Mouse (Mus musculus): ENCODE data around the gene Scamp3. TPM values are rescaled to one million over a fixed set of nuclear protein-coding genes. Genes with fewer than 3 reads are reported as not detected.

The Scamp3 gene
- 106 to 112 TPM (median 108 TPM) in 4 replicates for total RNA-seq (2023; ENCODE audit: inconsistent age)

DNA sequence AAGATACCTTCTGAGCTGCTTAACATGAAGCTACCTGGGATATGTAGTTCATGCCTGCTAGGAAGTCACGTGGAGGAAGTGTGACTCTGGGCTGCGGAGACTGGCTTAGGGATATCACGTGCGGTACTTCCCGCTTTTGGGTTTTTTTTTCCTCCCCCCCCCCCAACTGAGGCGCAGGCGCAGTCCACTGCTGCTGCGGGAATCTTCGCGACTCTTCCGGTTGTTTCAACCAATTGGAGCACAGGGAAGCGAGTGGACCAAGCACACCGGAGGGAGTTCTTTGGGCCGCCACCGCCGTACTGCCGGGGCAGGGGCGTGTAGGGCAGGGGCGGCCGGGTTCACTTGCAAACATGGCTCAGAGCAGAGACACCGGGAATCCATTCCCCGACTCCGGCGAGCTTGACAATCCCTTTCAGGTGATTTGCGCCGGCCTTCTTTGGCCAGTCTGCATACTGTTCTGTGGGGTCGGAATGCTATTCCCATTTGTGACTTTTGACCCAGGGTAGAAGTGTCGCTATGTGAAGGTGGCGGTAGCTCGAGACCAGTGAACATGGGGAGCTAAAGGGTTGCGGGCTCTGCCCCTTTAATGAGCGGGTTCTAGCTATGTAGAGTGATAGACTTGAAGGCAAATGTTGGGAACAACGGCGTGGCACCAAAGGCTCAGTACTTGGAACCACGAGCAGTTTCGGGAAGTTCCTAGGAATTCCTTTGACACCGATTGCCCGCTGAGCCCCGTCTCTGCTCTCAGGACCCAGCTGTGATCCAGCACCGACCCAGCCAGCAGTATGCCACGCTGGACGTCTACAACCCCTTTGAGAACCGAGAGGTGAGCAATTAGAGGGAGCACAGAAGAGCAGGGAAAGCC lies at the start of gene Scamp3:
Scamp3 (plus strand) TSS at position 232 of the 865 bp plus-strand sequence.

DNA sequence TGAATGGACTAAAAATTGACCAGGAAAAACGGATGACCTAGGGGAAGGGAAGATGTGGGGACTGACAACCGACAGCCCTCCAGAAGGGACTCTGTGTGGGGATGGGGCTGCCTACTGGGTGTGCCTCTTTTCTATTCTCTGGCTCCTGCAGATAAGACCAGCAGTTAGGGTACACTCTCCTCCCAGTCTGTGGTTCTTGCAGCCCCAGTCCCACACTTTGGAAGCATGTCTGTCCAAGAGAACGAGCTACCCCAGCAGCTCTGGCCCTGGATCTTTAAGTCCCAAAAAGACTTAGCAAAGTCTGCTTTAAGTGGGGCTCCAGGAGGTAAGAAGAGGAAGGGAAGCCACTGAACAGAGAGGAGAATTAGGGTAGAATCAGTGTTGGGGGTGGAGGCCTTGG lies 41.3 kb upstream of the Scamp3 start, which contains the start of gene Pklr:
Pklr (plus strand) TSS at position 185 of the 400 bp plus-strand sequence.

DNA sequence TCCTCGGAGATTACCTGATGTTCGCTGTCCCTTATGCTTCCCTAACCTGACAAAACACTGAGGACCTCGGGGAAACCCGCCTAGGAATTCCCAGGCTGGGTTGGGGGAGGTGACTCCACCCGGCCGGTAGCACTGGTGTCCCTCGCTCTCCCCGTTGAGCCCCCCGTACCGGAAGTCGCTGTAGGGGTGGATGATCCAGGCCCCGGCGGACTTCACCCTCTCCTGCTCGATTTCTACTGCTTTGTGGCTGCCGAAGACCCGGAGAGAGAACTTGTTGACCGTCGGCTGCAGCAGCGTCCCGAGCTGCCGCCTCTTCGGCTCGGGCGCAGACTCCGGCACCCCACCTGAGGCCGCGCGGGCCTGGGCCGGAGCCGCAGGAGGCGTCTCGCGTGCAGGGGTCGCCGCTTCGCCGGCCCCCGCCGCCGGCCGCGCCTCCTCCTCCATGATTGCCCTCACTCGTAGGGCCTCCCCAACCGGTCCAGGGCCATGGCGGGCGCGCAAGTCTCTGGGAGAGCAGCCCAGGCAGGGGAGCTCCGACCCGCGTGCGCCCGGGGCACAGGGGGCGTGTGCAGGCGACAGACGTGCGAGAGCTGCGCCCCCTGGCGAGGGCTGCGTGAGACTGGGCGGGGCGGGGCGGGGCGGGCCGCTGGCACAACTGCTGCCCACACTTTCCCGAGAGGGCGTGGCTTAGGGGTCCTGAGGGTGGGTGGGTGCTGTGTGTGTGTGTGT lies 17.5 kb upstream of the Scamp3 start, which contains the start of gene Hcn3:
Hcn3 (minus strand) TSS at position 581 of the 729 bp plus-strand sequence.

DNA sequence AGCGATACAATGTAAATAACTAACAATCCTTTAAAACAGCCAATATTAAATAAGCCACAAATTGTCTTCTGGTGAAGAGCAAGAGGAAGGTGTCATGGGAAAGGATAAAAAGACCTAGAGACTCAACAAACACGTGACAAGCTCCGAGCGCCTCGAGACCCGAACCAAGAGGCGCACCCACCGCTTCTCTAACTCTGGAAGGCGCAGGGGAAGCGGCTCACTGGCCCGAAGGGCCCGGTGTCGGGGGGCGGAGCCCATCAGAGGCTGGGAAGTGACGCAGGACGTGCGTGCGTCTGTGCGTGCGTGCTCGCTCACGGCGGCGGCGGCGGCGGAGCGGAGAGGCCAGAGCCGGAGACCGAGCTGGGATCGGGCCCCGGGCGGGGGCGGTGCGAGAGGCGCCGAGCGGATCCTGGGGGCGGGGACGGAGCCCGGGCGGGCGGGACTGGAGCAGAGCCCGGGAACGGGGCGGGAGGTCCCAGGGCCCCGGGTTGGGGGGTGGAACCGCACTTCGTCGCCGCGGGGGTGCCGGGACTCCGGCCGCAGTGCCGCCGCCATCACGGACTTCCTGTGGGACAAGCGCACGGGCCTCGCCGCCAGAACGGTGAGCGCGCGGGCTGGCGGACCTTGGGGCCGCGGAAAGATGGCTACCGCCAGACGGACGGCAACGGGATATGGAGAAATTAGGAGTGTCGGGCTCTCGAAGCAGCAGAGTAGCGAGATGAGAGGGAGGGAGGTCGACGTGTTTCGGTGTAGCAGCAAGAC lies 12.6 kb upstream of the Scamp3 start, which contains the start of gene Clk2:
Clk2 (plus strand) TSS at position 290 of the 762 bp plus-strand sequence.

DNA sequence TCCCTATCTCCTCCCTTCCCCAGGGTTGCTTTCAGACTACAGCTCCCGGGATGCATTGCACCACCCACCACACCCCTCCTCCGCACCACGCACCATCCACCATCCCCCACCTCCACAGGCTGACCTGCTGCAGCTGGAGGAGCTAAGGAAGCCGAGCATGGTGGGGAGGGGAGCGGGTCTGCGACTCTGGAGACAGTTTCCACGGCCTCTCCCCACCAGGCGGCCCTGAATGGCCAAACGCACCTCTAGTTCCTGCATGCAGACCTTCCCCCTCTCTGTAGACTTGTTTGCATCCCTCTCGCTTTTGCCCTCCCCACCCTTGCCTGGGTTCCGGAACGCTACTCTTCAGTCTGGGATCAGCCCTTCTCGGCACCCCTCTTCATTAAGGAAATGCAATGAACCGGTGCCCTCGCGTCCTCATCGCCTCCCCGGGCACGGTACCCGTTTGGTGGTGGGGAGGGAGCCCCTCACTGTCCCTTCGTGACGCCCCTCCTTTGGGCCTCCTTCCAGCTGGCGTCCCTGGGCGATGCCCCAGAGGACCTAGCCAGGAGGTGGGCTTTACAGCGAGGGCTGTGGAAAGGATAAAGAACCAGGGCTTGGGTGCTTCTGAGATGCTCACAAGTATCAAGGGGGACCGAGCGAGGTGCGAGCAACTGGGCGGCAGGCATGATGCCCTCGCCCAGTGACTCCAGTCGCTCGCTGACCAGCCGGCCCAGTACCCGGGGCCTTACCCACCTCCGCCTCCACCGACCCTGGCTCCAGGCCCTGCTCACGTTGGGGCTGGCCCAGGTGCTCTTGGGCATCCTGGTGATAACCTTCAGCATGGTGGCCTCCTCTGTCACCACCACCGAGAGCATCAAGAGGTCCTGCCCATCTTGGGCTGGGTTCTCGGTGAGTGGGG lies 6.0 kb downstream of the Scamp3 start, which contains the start of gene Fam189b:
Fam189b (plus strand) TSS at position 86 of the 901 bp plus-strand sequence.

DNA sequence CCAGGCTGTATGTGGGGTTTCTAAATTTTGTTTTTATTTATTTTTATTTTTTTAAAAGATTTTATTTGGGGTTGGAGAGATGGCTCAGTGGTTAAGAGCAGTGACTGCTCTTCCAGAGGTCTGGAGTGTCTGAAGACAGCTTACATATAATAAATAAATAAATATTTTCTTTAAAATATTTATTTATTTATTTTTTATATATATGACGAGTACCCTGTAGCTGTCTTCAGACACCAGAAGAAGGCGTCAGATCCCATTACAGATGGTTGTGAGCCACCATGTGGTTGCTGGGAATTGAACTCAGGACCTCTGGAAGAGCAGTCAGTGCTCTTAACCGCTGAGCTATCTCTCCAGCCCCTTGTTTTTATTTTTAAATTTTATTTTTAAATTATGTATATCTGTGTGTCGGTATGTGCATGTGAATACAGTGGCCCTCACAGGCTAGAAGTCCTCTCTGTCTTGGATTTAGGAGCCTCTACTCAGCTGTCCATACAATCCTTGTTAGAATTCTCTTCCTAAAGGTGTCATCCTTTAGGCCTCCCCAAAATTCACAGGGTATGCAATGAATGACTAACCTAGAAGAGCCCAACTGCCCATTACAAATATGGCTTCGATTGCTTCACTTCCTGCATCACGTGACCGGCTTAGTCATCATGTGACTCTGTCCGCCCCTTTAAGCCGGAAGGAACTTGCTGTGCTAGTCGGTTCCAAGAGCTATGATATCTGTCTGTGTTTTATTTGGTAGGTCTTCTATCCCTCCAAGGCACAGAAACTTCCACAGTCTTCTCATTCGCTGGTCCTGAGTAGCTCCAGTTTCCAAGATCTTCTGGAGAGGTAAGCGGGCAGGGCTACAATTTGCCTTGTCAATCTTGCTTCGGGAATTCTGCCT lies 25.2 kb downstream of the Scamp3 start, which contains the start of gene Gba:
Gba (plus strand) TSS at position 676 of the 889 bp plus-strand sequence.

DNA sequence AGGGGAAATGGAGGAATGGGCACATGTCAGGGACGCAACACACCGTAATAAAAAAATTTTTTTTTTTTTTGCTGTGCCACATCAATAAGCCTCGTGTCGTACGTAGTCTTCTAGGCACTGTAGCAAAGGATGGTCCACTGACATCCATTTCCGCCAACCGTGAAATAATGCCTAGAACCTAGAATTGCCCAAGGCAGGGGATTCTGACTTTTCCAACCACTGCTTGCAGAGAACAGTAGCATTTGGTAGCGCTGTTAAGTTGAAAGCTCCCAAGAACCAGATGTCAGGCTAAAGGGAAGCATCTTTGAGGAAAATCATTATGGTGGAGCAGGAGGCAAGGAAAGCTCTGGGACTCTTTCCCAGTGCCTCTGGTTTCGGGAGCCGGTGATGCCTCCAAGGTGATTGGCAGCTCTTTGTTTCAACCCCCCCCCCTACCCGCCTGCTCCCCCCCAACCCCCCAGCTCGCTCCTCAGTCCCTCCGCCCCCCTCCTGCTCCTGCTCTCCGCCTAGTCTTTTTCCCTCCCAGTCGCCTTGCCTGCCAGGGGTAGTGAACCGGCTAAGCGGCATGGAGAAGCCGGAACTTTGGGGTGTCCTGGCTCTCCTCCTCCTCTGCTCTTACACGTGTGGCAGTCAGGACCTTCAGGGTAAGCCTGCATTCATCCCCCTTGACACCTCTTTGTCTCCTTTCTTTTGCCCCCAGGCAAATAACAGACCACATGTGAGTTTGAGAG lies 37.6 kb downstream of the Scamp3 start, which contains the start of gene Thbs3:
Thbs3 (plus strand) TSS at position 500 of the 731 bp plus-strand sequence.

DNA sequence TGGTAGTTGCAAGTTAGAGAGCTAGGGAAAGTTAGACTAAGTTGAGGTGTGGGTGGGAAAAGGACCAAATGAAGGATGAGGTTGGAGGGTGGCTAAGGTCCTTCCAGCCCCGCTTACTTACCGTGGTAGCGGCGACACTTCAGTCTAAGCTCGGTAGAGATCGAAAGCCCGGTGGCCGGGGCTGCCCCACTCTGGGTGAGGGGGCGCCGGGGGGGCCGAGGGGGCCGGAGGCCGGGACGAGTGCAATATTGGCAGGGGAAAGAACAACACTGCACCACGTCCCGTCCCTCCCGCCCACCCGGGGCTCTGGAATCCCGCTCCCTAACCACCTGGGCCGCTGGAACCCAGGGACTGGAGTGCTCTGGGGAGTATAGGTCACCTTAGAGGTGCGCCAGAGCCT lies 49.6 kb downstream of the Scamp3 start, which contains the start of gene Mtx1:
Mtx1 (minus strand) TSS at position 189 of the 400 bp plus-strand sequence.

DNA sequence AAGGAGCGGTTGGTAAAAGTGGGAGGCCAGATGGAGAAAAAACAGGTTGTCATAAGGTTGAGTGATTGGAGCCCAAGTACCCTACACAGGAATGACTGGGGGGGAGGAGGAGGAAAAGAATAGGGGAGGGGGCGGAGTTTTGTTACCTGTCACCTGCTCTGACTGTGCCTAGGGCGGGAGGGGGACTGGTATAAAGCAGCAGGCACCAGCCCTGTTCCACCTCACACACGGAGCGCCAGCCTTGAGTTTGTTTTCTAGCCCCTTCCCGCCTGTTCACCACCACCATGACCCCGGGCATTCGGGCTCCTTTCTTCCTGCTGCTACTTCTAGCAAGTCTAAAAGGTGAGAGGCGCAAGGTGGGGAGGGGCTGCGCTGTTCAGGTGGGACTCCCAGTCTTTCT lies 51.6 kb downstream of the Scamp3 start, which contains the start of gene Muc1:
Muc1 (plus strand) TSS at position 222 of the 400 bp plus-strand sequence.

Other genes with a start within 250 kb of the Scamp3 start
- 79.9 to 92.8 TPM (median 90.4 TPM) in 4 replicates for gene Ash1l, start 226.9 kb upstream of the Scamp3 start, total RNA-seq (2023; ENCODE audit: inconsistent age)
- 88.5 to 93.1 TPM (median 90.6 TPM) in 4 replicates for gene Dap3, start 226.3 kb upstream of the Scamp3 start, total RNA-seq (2023; ENCODE audit: inconsistent age)
- gene Rusc1, start 84.2 kb upstream of the Scamp3 start, total RNA-seq (2023; ENCODE audit: inconsistent age): 46.6 to 58.3 TPM (median 51.4 TPM) in 4 replicates
- not detected in 4 replicates for gene Gm43738, start 76.4 kb upstream of the Scamp3 start, total RNA-seq (2023; ENCODE audit: inconsistent age)
- gene Fdps, start 75.5 kb upstream of the Scamp3 start, total RNA-seq (2023; ENCODE audit: inconsistent age): 16.5 to 21.8 TPM (median 18.6 TPM) in 4 replicates
- 0.18 TPM in 1 of 4 replicates, not detected in the others for gene Pklr, start 41.3 kb upstream of the Scamp3 start, total RNA-seq (2023; ENCODE audit: inconsistent age)
- gene Hcn3, start 17.3 kb upstream of the Scamp3 start, total RNA-seq (2023; ENCODE audit: inconsistent age): 2.1 to 4.4 TPM (median 4.1 TPM) in 4 replicates
- gene Clk2, start 12.7 kb upstream of the Scamp3 start, total RNA-seq (2023; ENCODE audit: inconsistent age): 137 to 156 TPM (median 153 TPM) in 4 replicates
- gene Fam189b, start 5.7 kb downstream of the Scamp3 start, total RNA-seq (2023; ENCODE audit: inconsistent age): 14.0 to 22.6 TPM (median 17.1 TPM) in 4 replicates
- gene Gba, start 25.5 kb downstream of the Scamp3 start, total RNA-seq (2023; ENCODE audit: inconsistent age): 87.6 to 95.2 TPM (median 90.4 TPM) in 4 replicates
- 7.6 to 14.7 TPM (median 8.8 TPM) in 4 replicates for gene Thbs3, start 37.7 kb downstream of the Scamp3 start, total RNA-seq (2023; ENCODE audit: inconsistent age)
- 208 to 228 TPM (median 213 TPM) in 4 replicates for gene Mtx1, start 49.6 kb downstream of the Scamp3 start, total RNA-seq (2023; ENCODE audit: inconsistent age)
- gene Muc1, start 51.6 kb downstream of the Scamp3 start, total RNA-seq (2023; ENCODE audit: inconsistent age): 0.80 to 2.1 TPM (median 1.1 TPM) in 4 replicates
- 92.4 to 106 TPM (median 94.3 TPM) in 4 replicates for gene Krtcap2, start 68.5 kb downstream of the Scamp3 start, total RNA-seq (2023; ENCODE audit: inconsistent age)
- 2.8 to 4.4 TPM (median 3.4 TPM) in 4 replicates for gene Trim46, start 68.8 kb downstream of the Scamp3 start, total RNA-seq (2023; ENCODE audit: inconsistent age)
- 63.2 to 86.3 TPM (median 79.6 TPM) in 4 replicates for gene Dpm3, start 81.9 kb downstream of the Scamp3 start, total RNA-seq (2023; ENCODE audit: inconsistent age)
- 136 to 155 TPM (median 153 TPM) in 4 replicates for gene Slc50a1, start 93.1 kb downstream of the Scamp3 start, total RNA-seq (2023; ENCODE audit: inconsistent age)
- 0.48 to 1.5 TPM (median 0.78 TPM) in 4 replicates for gene Efna1, start 103.7 kb downstream of the Scamp3 start, total RNA-seq (2023; ENCODE audit: inconsistent age)
- gene Efna3, start 145.5 kb downstream of the Scamp3 start, total RNA-seq (2023; ENCODE audit: inconsistent age): not detected in 4 replicates
- not detected in 4 replicates for gene Efna4, start 160.6 kb downstream of the Scamp3 start, total RNA-seq (2023; ENCODE audit: inconsistent age)
- 4.5 to 7.9 TPM (median 5.5 TPM) in 4 replicates for gene Adam15, start 172.5 kb downstream of the Scamp3 start, total RNA-seq (2023; ENCODE audit: inconsistent age)
- not detected in 4 replicates for gene Dcst2, start 184.5 kb downstream of the Scamp3 start, total RNA-seq (2023; ENCODE audit: inconsistent age)
- not detected in 4 replicates for gene Dcst1, start 187.8 kb downstream of the Scamp3 start, total RNA-seq (2023; ENCODE audit: inconsistent age)
- 50.9 to 68.8 TPM (median 61.8 TPM) in 4 replicates for gene Zbtb7b, start 217.3 kb downstream of the Scamp3 start, total RNA-seq (2023; ENCODE audit: inconsistent age)
- gene Lenep, start 225.3 kb downstream of the Scamp3 start, total RNA-seq (2023; ENCODE audit: inconsistent age): 1.3 TPM in 1 of 4 replicates, not detected in the others
- gene Flad1, start 234.4 kb downstream of the Scamp3 start, total RNA-seq (2023; ENCODE audit: inconsistent age): 40.2 to 51.7 TPM (median 45.4 TPM) in 4 replicates
- gene Cks1b, start 240.9 kb downstream of the Scamp3 start, total RNA-seq (2023; ENCODE audit: inconsistent age): 2.9 to 5.9 TPM (median 4.7 TPM) in 4 replicates
- gene Shc1, start 241.0 kb downstream of the Scamp3 start, total RNA-seq (2023; ENCODE audit: inconsistent age): 86.4 to 99.2 TPM (median 94.7 TPM) in 4 replicates

All from B cell, adult (primary cell).